Mouse (Mus musculus) forebrain, embryonic 16.5 days (tissue): ENCODE measurements around the gene Mpzl2. TPM values are rescaled to one million over a fixed set of nuclear protein-coding genes. Genes with fewer than 3 reads are reported as not detected.
"Not testable (repeated sequence)": the region's sequence is repeated elsewhere in the genome, so short reads cannot be mapped to it uniquely, and the experiment has no call there.

ENCODE experiments used
- ATAC-seq: fragments of 200-750 bp; cut with Nextera tagmentation; 2 replicates; pipeline ENCODE4 v1.8.0; 2017; ENCODE audit warnings: mild to moderate bottlenecking, moderate library complexity
- H3K27ac ChIP-seq: fragments of 300-500 bp; sonication (generic); 2 replicates; pipeline ENCODE4 v1.5.1; 2014; ENCODE audit warnings: low read length, control low read depth
- H3K27me3 ChIP-seq: fragments of 300-500 bp; sonication (generic); replicated peaks from 2 replicates; pipeline ENCODE4 v1.6.1; 2014; ENCODE audit warnings: low read length; ENCODE audit not compliant: control insufficient read depth, insufficient read depth
- H3K36me3 ChIP-seq: fragments of 300-500 bp; sonication (generic); 2 replicates; pipeline ENCODE4 v1.6.1; 2014; ENCODE audit not compliant: control insufficient read depth, insufficient read depth
- H3K4me1 ChIP-seq: fragments of 300-500 bp; sonication (generic); replicated peaks from 2 replicates; pipeline ENCODE4 v1.6.1; 2014; ENCODE audit warnings: low read length; ENCODE audit not compliant: control insufficient read depth, insufficient read depth
- H3K4me2 ChIP-seq: fragments of 300-500 bp; sonication (generic); 2 replicates; pipeline ENCODE4 v1.6.1; 2014; ENCODE audit warnings: mild to moderate bottlenecking, low read length, control low read depth
- H3K4me3 ChIP-seq: fragments of 300-500 bp; sonication (generic); replicated peaks from 2 replicates; pipeline ENCODE4 v1.5.1; 2014; ENCODE audit warnings: mild to moderate bottlenecking, low read length, control low read depth
- H3K9ac ChIP-seq: fragments of 300-500 bp; sonication (generic); replicated peaks from 2 replicates; pipeline ENCODE4 v1.6.1; 2014; ENCODE audit warnings: low read depth, low read length, control low read depth
- H3K9me3 ChIP-seq: fragments of 300-500 bp; sonication (generic); 2 replicates; pipeline ENCODE4 v1.6.1; 2016; ENCODE audit warnings: low read length; ENCODE audit not compliant: control insufficient read depth
- WGBS: fragments of 180-500 bp; shearing (Covaris S2); extraction: QIAGEN DNeasy Blood & Tissue Kit; methylation state at CpG from one replicate; pipeline ENCODE4 v1.1.7; 2014; 5-methylcytosine and 5-hydroxymethylcytosine counted together
- polyA plus RNA-seq: library from polyadenylated mRNA; unstranded; fragments of >200 nt; fragmentation: Nextera tagmentation; extraction: Ambion mirVana; gene quantifications from 2 replicates; pipeline ENCODE4 v1.2.1, GENCODE M21; 2015

Gene Mpzl2
- polyA plus RNA-seq, 1 experiment from 2014 or later, result 0.38 TPM

- no peaks in the 10 kb centered on the region for H3K36me3 ChIP-seq
- H3K4me1 ChIP-seq, result no peaks in the 10 kb centered on the region
- peaks cover 2% of the 10 kb centered on the region; the same call in 1 of the 2 replicates for H3K27me3 ChIP-seq
- WGBS, result 61% methylated on average over 3 of the region's 3 CpGs
- no peak overlapping the region for H3K4me3 ChIP-seq
- ATAC-seq, result no peak
- no peak overlapping the region for H3K9ac ChIP-seq
- no peak overlapping the region for H3K4me2 ChIP-seq
- no peak overlapping the region for H3K27ac ChIP-seq
- H3K9me3 ChIP-seq, result no peaks in the 10 kb centered on the region
These were observed 16.0 kb upstream of the Mpzl2 start for GRCm38 (mm10) chr9:45023638-45024037.

- Histone ChIP-seq H3K4me2 (no peak overlapping the region), H3K27me3 (peaks cover 5% of the 10 kb centered on the region; the same call in 1 of the 2 replicates), H3K9ac (no peak overlapping the region), H3K27ac (no peak overlapping the region), H3K4me1 (no peaks in the 10 kb centered on the region), H3K36me3 (no peaks in the 10 kb centered on the region), H3K4me3 (no peak overlapping the region), H3K9me3 (no peaks in the 10 kb centered on the region)
- no peak for ATAC-seq
- WGBS, result 83% methylated on average over 2 of the region's 2 CpGs
These were observed 15.4 kb upstream of the Mpzl2 start for GRCm38 (mm10) chr9:45024187-45024586.

- H3K36me3 ChIP-seq, result no peaks in the 10 kb centered on the region
- no peak overlapping the region for H3K4me2 ChIP-seq
- no peak overlapping the region for H3K4me3 ChIP-seq
- H3K9ac ChIP-seq, result no peak overlapping the region
- peaks cover 5% of the 10 kb centered on the region; the same call in 1 of the 2 replicates for H3K27me3 ChIP-seq
- no peak for ATAC-seq
- no peaks in the 10 kb centered on the region for H3K9me3 ChIP-seq
- H3K4me1 ChIP-seq, result no peaks in the 10 kb centered on the region
- H3K27ac ChIP-seq, result no peak overlapping the region
- 73% methylated on average over 8 of the region's 8 CpGs for WGBS
These were observed 12.2 kb upstream of the Mpzl2 start for GRCm38 (mm10) chr9:45027376-45027775.

- 73% methylated on average over 6 of the region's 6 CpGs for WGBS
- H3K27me3 ChIP-seq, result 0 out of 2 replicates have a peak, but pooled peaks cover 5% of the 10 kb centered on the region
- no peaks in the 10 kb centered on the region for H3K9me3 ChIP-seq
- no peak overlapping the region for H3K4me3 ChIP-seq
- ATAC-seq, result no peak
- no peak overlapping the region for H3K9ac ChIP-seq
- H3K27ac ChIP-seq, result no peak overlapping the region
- H3K4me2 ChIP-seq, result no peak overlapping the region
- no peaks in the 10 kb centered on the region for H3K36me3 ChIP-seq
- H3K4me1 ChIP-seq, result no peaks in the 10 kb centered on the region
These were observed 9.3 kb upstream of the Mpzl2 start for GRCm38 (mm10) chr9:45030341-45030740.

GRCm38 (mm10) chr9:45032261-45032660 lies 7.3 kb upstream of the Mpzl2 start:
- Histone ChIP-seq H3K4me1 (no peaks in the 10 kb centered on the region), H3K27me3 (0 out of 2 replicates have a peak, but pooled peaks cover 5% of the 10 kb centered on the region), H3K27ac (no peak overlapping the region), H3K4me3 (no peak overlapping the region), H3K4me2 (no peak overlapping the region), H3K9ac (no peak overlapping the region), H3K36me3 (no peaks in the 10 kb centered on the region), H3K9me3 (no peaks in the 10 kb centered on the region)
- ATAC-seq, result no peak
- 73% methylated on average over 2 of the region's 2 CpGs for WGBS

GRCm38 (mm10) chr9:45034526-45034925 lies 5.1 kb upstream of the Mpzl2 start:
- H3K27me3 ChIP-seq, result peaks cover 3% of the 10 kb centered on the region
- 80% methylated on average over 3 of the region's 3 CpGs for WGBS
- ATAC-seq, result no peak
- H3K36me3 ChIP-seq, result no peaks in the 10 kb centered on the region
- H3K4me3 ChIP-seq, result no peak overlapping the region
- no peaks in the 10 kb centered on the region for H3K4me1 ChIP-seq
- no peaks in the 10 kb centered on the region for H3K9me3 ChIP-seq
- no peak overlapping the region for H3K27ac ChIP-seq
- no peak overlapping the region for H3K9ac ChIP-seq
- H3K4me2 ChIP-seq, result no peak overlapping the region

- WGBS, result 82% methylated on average over 1 of the region's 1 CpGs
These were observed 1.8 kb upstream of the Mpzl2 start for GRCm38 (mm10) chr9:45037803-45038202.

GRCm38 (mm10) chr9:45040066-45040845 lies 657 bp downstream of the Mpzl2 start:
- ATAC-seq, result no peak
- Histone ChIP-seq H3K4me1 (no peaks in the 10 kb centered on the region), H3K9me3 (no peaks in the 10 kb centered on the region), H3K27me3 (peaks cover 45% of the 10 kb centered on the region), H3K4me2 (peak overlapping the region; percentile 6; the same call in 1 of the 2 replicates), H3K36me3 (no peaks in the 10 kb centered on the region), H3K9ac (no peak overlapping the region), H3K27ac (no peak overlapping the region), H3K4me3 (no peak overlapping the region)
- WGBS, result 15% methylated on average over 14 of the region's 14 CpGs

More at GRCm38 (mm10) chr9:45037803-45038202, 1.8 kb upstream of the Mpzl2 start:
- not testable (repeated sequence) for H3K4me3 ChIP-seq, H3K9me3 ChIP-seq, H3K9ac ChIP-seq, H3K27ac ChIP-seq, H3K4me2 ChIP-seq, H3K36me3 ChIP-seq, H3K4me1 ChIP-seq, ATAC-seq
- H3K27me3 ChIP-seq, result peaks cover 33% of the 10 kb centered on the region

GRCm38 (mm10) chr9:45041131-45041838 lies 1.7 kb downstream of the Mpzl2 start:
- Histone ChIP-seq H3K9ac (no peak overlapping the region), H3K9me3 (no peaks in the 10 kb centered on the region), H3K4me3 (no peak overlapping the region), H3K4me2 (peak overlapping the region; percentile 6; the same call in 1 of the 2 replicates), H3K27me3 (peaks cover 45% of the 10 kb centered on the region), H3K27ac (no peak overlapping the region), H3K4me1 (no peaks in the 10 kb centered on the region), H3K36me3 (no peaks in the 10 kb centered on the region)
- WGBS, result 26% methylated on average over 17 of the region's 17 CpGs
- ATAC-seq, result no peak
